Mouse (Mus musculus) liver, postnatal 0 days (tissue): ENCODE results near the gene Slc20a1. TPM values are rescaled to one million over a fixed set of nuclear protein-coding genes. Genes with fewer than 3 reads are reported as not detected.

Source experiments
- ATAC-seq: fragments of 200-750 bp; cut with Nextera tagmentation; 2 replicates; pipeline ENCODE4 v1.8.0; 2017; ENCODE audit warnings: mild to moderate bottlenecking, moderate library complexity
- DNase-seq: peaks from one replicate; pipeline ENCODE4 v3.0.0-alpha.2; 2016
- H3K27ac ChIP-seq: fragments of 300-500 bp; sonication (generic); 2 replicates; pipeline ENCODE4 v1.5.1; 2014; ENCODE audit warnings: antibody characterized with exemption, moderate library complexity, mild to moderate bottlenecking, low read depth
- H3K27me3 ChIP-seq: fragments of 300-500 bp; sonication (generic); 2 replicates; pipeline ENCODE4 v1.6.1; 2014; ENCODE audit warnings: low read length, control low read depth, mixed read lengths; ENCODE audit not compliant: insufficient read depth
- H3K36me3 ChIP-seq: fragments of 300-500 bp; sonication (generic); replicated peaks from 2 replicates; pipeline ENCODE4 v1.6.1; 2014; ENCODE audit warnings: mild to moderate bottlenecking, control low read depth, low read length, moderate library complexity, mixed read lengths; ENCODE audit not compliant: insufficient read depth
- H3K4me1 ChIP-seq: fragments of 300-500 bp; sonication (generic); 2 replicates; pipeline ENCODE4 v1.6.1; 2014; ENCODE audit warnings: antibody characterized with exemption, mild to moderate bottlenecking, control low read depth; ENCODE audit not compliant: insufficient read depth
- H3K4me2 ChIP-seq: fragments of 300-500 bp; sonication (generic); 2 replicates; pipeline ENCODE4 v1.6.1; 2014; ENCODE audit warnings: low read depth, mild to moderate bottlenecking, low read length, moderate library complexity, mixed read lengths
- H3K4me3 ChIP-seq: fragments of 300-500 bp; sonication (generic); 2 replicates; pipeline ENCODE4 v1.5.1; 2014; ENCODE audit warnings: low read depth, low read length
- H3K9ac ChIP-seq: fragments of 300-500 bp; sonication (generic); replicated peaks from 2 replicates; pipeline ENCODE4 v1.6.1; 2014; ENCODE audit warnings: mild to moderate bottlenecking, moderate library complexity
- H3K9me3 ChIP-seq: fragments of 300-500 bp; sonication (generic); 2 replicates; pipeline ENCODE4 v1.6.1; 2016; ENCODE audit warnings: mild to moderate bottlenecking, control low read depth, low read length, mixed read lengths
- CTCF ChIP-seq: sonication (generic); IDR thresholded peaks from 2 replicates; pipeline ENCODE4 v1.5.1; 2016; ENCODE audit warnings: antibody characterized with exemption, low read depth
- EP300 ChIP-seq: IDR thresholded peaks from 2 replicates; pipeline ENCODE4 v1.6.1; 2016; ENCODE audit warnings: antibody characterized with exemption, low read depth, mild to moderate bottlenecking
- WGBS: fragments of 180-500 bp; shearing (Covaris S2); extraction: QIAGEN DNeasy Blood & Tissue Kit; methylation state at CpG from one replicate; pipeline ENCODE4 v1.1.7; 2014; ENCODE audit not compliant: insufficient replicate concordance; 5-methylcytosine and 5-hydroxymethylcytosine counted together
- polyA plus RNA-seq: library from polyadenylated mRNA; unstranded; fragments of >200 nt; fragmentation: Nextera tagmentation; extraction: Ambion mirVana; gene quantifications from 2 replicates; pipeline ENCODE4 v1.2.1, GENCODE M21; 2015

The Slc20a1 gene
- polyA plus RNA-seq, 1 experiment from 2014 or later: 24.9 TPM

DNA sequence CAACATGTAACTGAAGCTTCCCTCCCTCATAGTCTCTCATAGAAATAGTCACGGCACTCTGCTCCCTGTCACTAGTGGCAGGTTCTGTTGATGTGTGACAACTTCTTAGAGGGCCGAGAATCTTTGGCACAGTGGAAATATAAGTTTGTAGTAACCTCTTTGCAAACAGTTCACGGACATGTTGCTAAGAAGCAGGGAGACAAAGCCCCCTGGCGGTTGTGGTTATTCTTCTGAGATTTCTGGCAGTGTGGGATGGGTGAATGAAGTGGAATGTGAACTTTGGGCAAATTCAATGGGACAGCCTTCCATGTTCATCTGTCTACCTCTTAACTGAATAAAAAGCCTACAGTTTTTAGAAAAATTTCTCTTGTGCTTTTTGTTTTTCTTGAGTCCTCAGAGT lies 12.7 kb downstream of the Slc20a1 start:
- Histone ChIP-seq H3K4me3 (no peak overlapping the region), H3K36me3 (peaks cover 63% of the 10 kb centered on the region), H3K9me3 (no peaks in the 10 kb centered on the region), H3K4me1 (peaks cover 24% of the 10 kb centered on the region), H3K27me3 (no peaks in the 10 kb centered on the region), H3K9ac (no peak overlapping the region), H3K27ac (peak overlapping the region; percentile 75; the same call in 1 of the 2 replicates), H3K4me2 (no peak overlapping the region)
- no peak for ATAC-seq
- no peak for DNase-seq
- 83% methylated on average over 4 of the region's 4 CpGs for WGBS
- no peak for TF ChIP-seq EP300
- TF ChIP-seq CTCF: 0 out of 2 replicates have a peak, but pooled peaks have one; percentile 12

DNA sequence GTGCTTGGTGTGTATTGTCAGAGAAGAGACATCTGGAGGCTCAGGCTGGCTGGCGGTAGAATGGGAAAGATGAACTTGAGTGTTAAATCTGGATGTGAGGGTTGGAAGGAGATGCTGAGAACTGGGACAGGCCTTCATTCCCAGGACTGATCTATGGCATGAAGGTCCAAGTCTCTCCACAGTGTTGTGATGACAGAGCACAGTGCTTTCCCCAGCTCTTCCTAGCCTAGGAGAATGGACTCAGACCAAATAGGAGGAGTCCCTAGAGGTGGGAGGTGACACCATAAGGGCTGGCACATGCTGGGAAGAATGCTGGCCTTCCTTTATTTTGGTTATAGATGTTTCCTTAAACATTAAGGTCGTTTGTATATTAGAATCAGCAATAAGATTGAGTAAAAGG lies 13.4 kb downstream of the Slc20a1 start:
- Histone ChIP-seq H3K9me3 (no peaks in the 10 kb centered on the region), H3K4me2 (no peak overlapping the region), H3K4me1 (peaks cover 24% of the 10 kb centered on the region), H3K9ac (no peak overlapping the region), H3K36me3 (peaks cover 56% of the 10 kb centered on the region), H3K27me3 (no peaks in the 10 kb centered on the region), H3K27ac (peak overlapping the region; percentile 75), H3K4me3 (no peak overlapping the region)
- WGBS: 80% methylated on average over 2 of the region's 2 CpGs
- no peak for TF ChIP-seq CTCF
- TF ChIP-seq EP300: no peak
- ATAC-seq (peak; percentile 58), DNase-seq (no peak)

DNA sequence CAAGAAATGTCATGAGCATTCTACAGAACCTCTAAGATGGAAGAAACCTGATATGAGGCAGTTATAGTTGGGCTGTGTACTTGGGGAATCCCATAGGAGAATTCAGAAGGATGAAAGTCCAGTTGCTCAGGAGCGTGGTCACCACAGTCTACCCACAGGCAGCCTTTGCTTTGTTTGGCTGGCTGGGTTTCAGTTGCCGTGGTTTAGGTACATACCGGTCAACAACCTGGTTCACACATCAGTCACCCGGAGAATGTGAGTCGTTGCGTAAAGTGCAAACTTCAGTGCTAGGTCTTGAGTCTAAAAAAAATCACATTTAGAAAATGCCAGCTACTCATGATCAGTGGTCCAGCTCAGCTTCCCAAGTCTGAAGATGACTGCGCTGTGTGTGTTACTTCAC lies 14.0 kb downstream of the Slc20a1 start:
- peaks cover 24% of the 10 kb centered on the region for H3K4me1 ChIP-seq
- peak; percentile 32; the same call in 1 of the 2 replicates for TF ChIP-seq EP300
- no peak for TF ChIP-seq CTCF

DNA sequence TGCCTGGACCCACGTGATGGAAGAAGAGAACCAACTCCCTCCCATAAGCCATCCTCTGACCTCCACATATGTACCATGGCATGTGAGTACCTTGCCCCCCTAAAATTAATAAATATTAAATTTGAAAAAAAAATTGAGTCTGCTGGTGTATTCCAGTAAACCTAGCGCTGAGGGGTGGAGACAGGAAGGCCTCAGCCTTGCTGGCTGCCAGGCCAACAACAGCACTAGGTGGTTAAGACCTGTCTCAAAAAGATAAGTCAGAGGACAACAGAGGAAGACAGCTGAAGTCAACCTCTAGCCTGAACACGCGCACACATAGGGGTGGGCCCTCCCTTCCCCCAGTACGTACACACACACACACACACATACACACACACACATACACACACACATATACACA lies 16.2 kb downstream of the Slc20a1 start:
- TF ChIP-seq CTCF (no peak), EP300 (peak; percentile 80)
- Histone ChIP-seq H3K4me1 (peaks cover 24% of the 10 kb centered on the region), H3K36me3 (peaks cover 28% of the 10 kb centered on the region), H3K27ac (peak overlapping the region; percentile 55; the same call in 1 of the 2 replicates), H3K9ac (no peak overlapping the region), H3K9me3 (no peaks in the 10 kb centered on the region), H3K4me2 (peak overlapping the region; percentile 13; the same call in 1 of the 2 replicates), H3K27me3 (no peaks in the 10 kb centered on the region), H3K4me3 (no peak overlapping the region)
- DNase-seq (peak; percentile 33), ATAC-seq (peak; percentile 78)
- 58% methylated on average over 5 of the region's 5 CpGs for WGBS

More for the DNA sequence above, 14.0 kb downstream of the Slc20a1 start:
- no peaks in the 10 kb centered on the region for H3K9me3 ChIP-seq
- ATAC-seq (peak; percentile 84), DNase-seq (peak; percentile 57)
- H3K4me2 ChIP-seq: no peak overlapping the region
- H3K27ac ChIP-seq: peak overlapping the region; percentile 75
- H3K36me3 ChIP-seq: peaks cover 50% of the 10 kb centered on the region
- H3K27me3 ChIP-seq: no peaks in the 10 kb centered on the region
- no peak overlapping the region for H3K4me3 ChIP-seq
- WGBS: 67% methylated on average over 7 of the region's 7 CpGs
- no peak overlapping the region; the same call in 1 of the 2 replicates for H3K9ac ChIP-seq

- no peak overlapping the region for H3K9ac ChIP-seq
- H3K4me3 ChIP-seq: no peak overlapping the region
- peaks cover 1% of the 10 kb centered on the region for H3K36me3 ChIP-seq
- no peak for DNase-seq
- H3K27ac ChIP-seq: no peak overlapping the region
- no peaks in the 10 kb centered on the region for H3K27me3 ChIP-seq
- TF ChIP-seq CTCF (no peak), EP300 (no peak)
- no peaks in the 10 kb centered on the region for H3K9me3 ChIP-seq
- H3K4me1 ChIP-seq: peaks cover 14% of the 10 kb centered on the region
- no peak overlapping the region for H3K4me2 ChIP-seq
- 80% methylated on average over 9 of the region's 9 CpGs for WGBS
- no peak for ATAC-seq
These were observed 19.1 kb downstream of the Slc20a1 start for GRCm38 (mm10) chr2:129217612-129218185.

GRCm38 (mm10) chr2:129218537-129219105 lies 20.1 kb downstream of the Slc20a1 start:
- Histone ChIP-seq H3K36me3 (no peaks in the 10 kb centered on the region), H3K9ac (no peak overlapping the region), H3K4me1 (peaks cover 9% of the 10 kb centered on the region), H3K9me3 (no peaks in the 10 kb centered on the region), H3K27ac (no peak overlapping the region), H3K4me3 (no peak overlapping the region), H3K27me3 (no peaks in the 10 kb centered on the region), H3K4me2 (no peak overlapping the region)
- WGBS: 83% methylated on average over 4 of the region's 4 CpGs
- DNase-seq (no peak), ATAC-seq (no peak)
- no peak for TF ChIP-seq CTCF
- TF ChIP-seq EP300: no peak
